Mouse (Mus musculus) E14TG2a.4 (cell line): Measurements from ENCODE around the gene Ptprn2.

Source experiments
- CTCF ChIP-seq: conservative IDR thresholded peaks from 2 replicates; pipeline ENCODE4 v1.5.1; 2014; ENCODE audit warnings: low read length
- NANOG ChIP-seq: IDR thresholded peaks from 2 replicates; pipeline ENCODE4 v1.6.1; 2014; ENCODE audit warnings: borderline replicate concordance, low read length, mixed read lengths
- POU5F1 ChIP-seq: IDR thresholded peaks from 2 replicates; pipeline ENCODE4 v1.6.1; 2014; ENCODE audit warnings: low read length, borderline replicate concordance

DNA sequence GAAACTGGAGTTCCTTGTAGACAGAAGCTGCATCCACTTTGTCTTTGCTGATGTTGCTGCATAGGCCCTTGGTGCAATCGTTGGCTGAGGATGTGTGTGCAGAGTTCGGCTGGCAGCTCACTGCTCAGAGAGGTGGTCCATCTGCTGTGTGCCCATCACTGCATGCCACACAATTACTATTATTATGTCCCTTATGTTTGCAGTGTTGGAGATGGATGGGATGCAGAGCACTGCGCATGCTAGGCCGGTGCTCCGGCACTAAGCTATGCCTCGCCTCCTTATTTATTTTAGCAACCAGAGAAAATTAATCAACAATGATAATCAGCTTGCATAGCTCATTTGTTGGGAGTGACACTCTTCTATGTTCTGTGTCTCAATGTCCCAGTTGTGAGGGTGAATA lies 225.6 kb downstream of the Ptprn2 start:
- TF ChIP-seq CTCF (no peak), POU5F1 (no peak), NANOG (no peak)
